Mouse (Mus musculus) spleen, postnatal 36 days (tissue): Measurements from ENCODE around the gene As3mt.
"Not testable (repeated sequence)": the region's sequence is repeated elsewhere in the genome, so short reads cannot be mapped to it uniquely, and the experiment has no call there.

Source experiments
- DNase-seq, 2 experiments: peaks; one replicate each; pipeline ENCODE4 v3.0.0; 2022; ENCODE audit warnings: low spot score in 2 of 2, mixed read lengths in 1 of 2

As3mt gene

GRCm38 (mm10) chr19:46699011-46699481 lies 8.2 kb upstream of the As3mt start:
- DNase-seq: peak; percentile 15 to 22

GRCm38 (mm10) chr19:46701156-46701555 lies 6.1 kb upstream of the As3mt start:
- no peak for DNase-seq

GRCm38 (mm10) chr19:46705779-46706495 lies 1.3 kb upstream of the As3mt start:
- peak; percentile 26 to 55 for DNase-seq

GRCm38 (mm10) chr19:46706540-46707295 lies 540 bp upstream of the As3mt start:
- no peak for DNase-seq

- no peak for DNase-seq
Observed at GRCm38 (mm10) chr19:46710614-46711013, 3.4 kb downstream of the As3mt start.

- DNase-seq: no peak
Observed at GRCm38 (mm10) chr19:46714234-46714633, 7.0 kb downstream of the As3mt start.

- no peak for DNase-seq
Observed at GRCm38 (mm10) chr19:46715016-46715415, 7.8 kb downstream of the As3mt start.

- DNase-seq: no peak
Observed at GRCm38 (mm10) chr19:46718150-46718549, 10.9 kb downstream of the As3mt start.

- no peak for DNase-seq
Observed at GRCm38 (mm10) chr19:46724411-46724810, 17.2 kb downstream of the As3mt start.

- no peak for DNase-seq
Observed at GRCm38 (mm10) chr19:46726142-46726541, 18.9 kb downstream of the As3mt start.

GRCm38 (mm10) chr19:46727140-46727736 lies 20.0 kb downstream of the As3mt start:
- no peak for DNase-seq

GRCm38 (mm10) chr19:46727945-46728540 lies 20.8 kb downstream of the As3mt start:
- no peak for DNase-seq

GRCm38 (mm10) chr19:46728909-46729308 lies 21.7 kb downstream of the As3mt start:
- DNase-seq: no peak

- no peak for DNase-seq
Observed at GRCm38 (mm10) chr19:46731351-46731750, 24.1 kb downstream of the As3mt start.

- DNase-seq: not testable (repeated sequence)
Observed at GRCm38 (mm10) chr19:46732673-46733072, 25.4 kb downstream of the As3mt start.

GRCm38 (mm10) chr19:46733626-46734025 lies 26.4 kb downstream of the As3mt start:
- DNase-seq: no peak

- DNase-seq: no peak
Observed at GRCm38 (mm10) chr19:46735241-46735640, 28.0 kb downstream of the As3mt start.

- no peak for DNase-seq
Observed at GRCm38 (mm10) chr19:46737106-46737505, 29.8 kb downstream of the As3mt start.

- DNase-seq: peak; percentile 45 to 62
Observed at GRCm38 (mm10) chr19:46740341-46741008, 33.2 kb downstream of the As3mt start.

GRCm38 (mm10) chr19:46741574-46741973 lies 34.3 kb downstream of the As3mt start:
- DNase-seq: no peak

GRCm38 (mm10) chr19:46744681-46745080 lies 37.4 kb downstream of the As3mt start:
- no peak for DNase-seq

GRCm38 (mm10) chr19:46747799-46748198 lies 40.5 kb downstream of the As3mt start:
- DNase-seq: no peak
